Mouse (Mus musculus) cerebellum, adult 8-10 months (tissue): ENCODE measurements around the gene Anapc10.
"Not testable (repeated sequence)": the region's sequence is repeated elsewhere in the genome, so short reads cannot be mapped to it uniquely, and the experiment has no call there.

Experiments
- DNase-seq: peaks from one replicate; pipeline ENCODE4 v3.0.0; 2022

The Anapc10 gene

GRCm38 (mm10) chr8:79711064-79711961, at the start of gene Anapc10, which contains the start of gene Abce1:
Gene Anapc10 (plus strand): TSS chr8:79711820.
Gene Abce1 (minus strand): TSS chr8:79711740.
- peak; percentile 98 for DNase-seq

- DNase-seq: no peak
These were observed 35.2 kb upstream of the Anapc10 start for GRCm38 (mm10) chr8:79676461-79676860.

GRCm38 (mm10) chr8:79679005-79679404, 32.6 kb upstream of the Anapc10 start:
- no peak for DNase-seq

- not testable (repeated sequence) for DNase-seq
These were observed 31.5 kb upstream of the Anapc10 start for GRCm38 (mm10) chr8:79680083-79680482.

DNA sequence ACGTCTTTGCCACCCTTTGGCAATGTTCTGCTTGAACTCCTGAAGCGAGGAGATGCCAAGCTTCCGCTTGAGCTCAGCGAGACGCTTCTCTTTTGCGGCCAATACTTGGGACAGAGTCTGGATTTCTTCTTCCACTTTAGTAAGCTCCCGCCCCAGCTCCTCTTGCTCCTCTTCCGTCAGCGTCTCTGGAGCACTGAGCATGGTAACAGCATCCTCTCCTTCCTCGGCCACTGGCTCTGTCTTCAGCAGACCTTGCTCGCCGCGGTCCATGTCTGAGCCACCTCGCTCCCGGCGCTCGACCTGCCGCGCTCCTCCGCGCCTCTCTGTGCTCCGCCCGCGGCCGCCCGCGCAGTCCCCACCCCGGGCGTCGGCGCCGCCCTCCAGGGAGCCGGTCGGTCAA, 31.1 kb upstream of the Anapc10 start:
- peak; percentile 10 for DNase-seq

- no peak for DNase-seq
These were observed 30.7 kb upstream of the Anapc10 start for GRCm38 (mm10) chr8:79680965-79681364.

- not testable (repeated sequence) for DNase-seq
These were observed 25.7 kb upstream of the Anapc10 start for GRCm38 (mm10) chr8:79685927-79686326.

- DNase-seq: no peak
These were observed 19.1 kb upstream of the Anapc10 start for GRCm38 (mm10) chr8:79692531-79692930.

DNA sequence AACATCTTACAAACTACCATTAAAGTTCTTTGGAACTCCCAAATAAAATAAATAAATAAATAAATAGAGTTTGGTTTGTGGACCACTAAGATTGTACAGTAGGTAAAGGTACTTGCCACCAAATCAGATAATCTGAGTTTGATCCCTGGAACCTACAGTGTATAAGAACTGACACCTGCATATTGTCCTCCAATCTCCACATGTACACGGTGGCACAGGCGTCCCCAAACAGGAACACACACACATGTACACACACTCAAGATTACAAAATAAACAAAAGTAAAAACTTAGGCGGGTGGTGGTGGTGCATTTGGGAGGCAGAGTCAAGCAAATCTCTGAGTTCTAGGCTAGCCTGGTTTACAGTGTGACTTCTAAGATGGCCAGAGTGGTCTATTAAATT, 4.9 kb upstream of the Anapc10 start:
- no peak for DNase-seq

- DNase-seq: no peak
These were observed 1.1 kb downstream of the Anapc10 start for GRCm38 (mm10) chr8:79712676-79713075.

GRCm38 (mm10) chr8:79721537-79721936, 9.9 kb downstream of the Anapc10 start:
- DNase-seq: no peak

DNA sequence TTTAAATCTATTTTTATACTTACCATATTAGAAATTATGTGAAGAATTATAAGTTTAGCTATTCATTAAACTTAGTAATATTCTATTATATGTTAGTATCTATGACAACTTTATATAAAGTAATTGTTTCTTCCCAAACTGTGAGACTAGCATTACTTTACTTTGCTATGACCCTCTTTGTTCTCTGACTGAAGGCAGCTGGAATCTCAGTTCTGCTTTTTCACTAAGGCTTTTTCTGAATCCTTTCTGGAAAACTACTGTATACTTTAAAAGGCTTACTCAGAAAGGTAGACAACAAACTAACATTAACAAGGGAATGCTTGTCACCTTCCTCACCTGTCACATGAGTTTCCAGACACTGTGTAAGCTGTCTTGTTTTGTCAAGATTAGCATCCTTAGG, 11.7 kb downstream of the Anapc10 start:
- DNase-seq: no peak

- no peak for DNase-seq
These were observed 13.0 kb downstream of the Anapc10 start for GRCm38 (mm10) chr8:79724589-79724988.

DNA sequence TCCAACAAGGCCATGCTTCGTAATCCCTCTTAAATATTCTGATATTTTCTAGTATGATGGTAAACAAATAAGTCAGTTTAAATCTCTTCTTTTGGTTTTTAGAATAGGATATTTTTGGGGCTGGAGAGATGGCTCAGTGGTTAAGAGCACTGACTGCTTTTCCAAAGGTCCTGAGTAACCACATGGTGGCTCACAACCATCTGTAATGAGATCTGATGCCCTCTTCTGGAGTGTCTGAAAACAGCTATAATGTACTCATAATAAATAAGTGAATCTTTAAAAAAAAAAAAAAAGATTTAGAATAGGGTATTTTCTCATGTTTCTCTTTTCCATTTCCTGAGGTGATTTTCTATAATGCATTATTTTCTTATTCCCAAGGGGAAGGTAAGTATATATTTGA, 16.3 kb downstream of the Anapc10 start:
- DNase-seq: no peak

- peak; percentile 31 for DNase-seq
These were observed 22.7 kb downstream of the Anapc10 start for GRCm38 (mm10) chr8:79734304-79734703.

- DNase-seq: no peak
These were observed 36.6 kb downstream of the Anapc10 start for GRCm38 (mm10) chr8:79748171-79748570.

GRCm38 (mm10) chr8:79748591-79748990, 37.0 kb downstream of the Anapc10 start:
- DNase-seq: no peak

DNA sequence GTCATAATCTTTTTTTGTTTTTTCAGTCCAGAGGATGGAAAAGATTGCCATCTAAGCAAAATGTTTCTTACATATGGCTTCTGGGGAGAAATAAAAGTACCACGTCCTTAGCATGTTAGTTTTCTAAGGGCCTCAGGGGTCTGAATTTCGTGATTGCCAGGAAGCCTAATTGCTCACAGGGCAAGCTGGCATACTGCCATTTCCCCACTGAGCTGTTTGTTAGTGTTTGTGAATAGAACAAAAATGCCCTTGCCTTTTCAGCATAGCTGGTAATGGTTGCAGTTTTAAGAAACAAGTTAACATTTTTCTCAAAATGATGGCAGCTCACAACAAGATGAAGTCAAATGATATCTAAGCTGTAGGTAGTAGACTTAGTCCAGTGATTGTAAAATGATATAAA, 38.7 kb downstream of the Anapc10 start:
- DNase-seq: peak; percentile 7

GRCm38 (mm10) chr8:79794873-79795272, 83.3 kb downstream of the Anapc10 start:
- DNase-seq: not testable (repeated sequence)

- DNase-seq: no peak
These were observed 85.1 kb downstream of the Anapc10 start for GRCm38 (mm10) chr8:79796690-79797089.

DNA sequence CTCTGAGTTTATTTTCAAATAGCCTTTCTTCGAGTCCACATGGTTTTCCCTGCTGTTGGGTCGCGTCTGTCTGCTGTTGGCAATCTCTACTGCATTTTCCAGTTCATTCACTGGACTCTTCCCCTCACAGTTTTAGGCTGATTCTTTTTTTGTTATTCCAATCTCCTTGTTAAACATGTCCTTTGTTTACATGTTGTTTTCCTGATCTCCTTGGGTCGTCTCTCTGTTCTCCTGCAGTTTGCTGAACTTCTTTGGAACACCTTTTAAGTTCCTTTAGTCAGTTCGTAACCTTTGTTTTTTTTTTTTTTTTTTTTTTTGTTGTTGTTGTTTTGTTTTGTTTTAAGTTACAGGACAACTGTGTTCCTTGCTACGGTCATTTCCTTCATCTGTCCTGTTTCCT, 92.9 kb downstream of the Anapc10 start:
- DNase-seq: no peak

GRCm38 (mm10) chr8:79806971-79807370, 95.4 kb downstream of the Anapc10 start:
- DNase-seq: no peak

- DNase-seq: no peak
These were observed 114.9 kb downstream of the Anapc10 start for GRCm38 (mm10) chr8:79826534-79826933.
